Mouse (Mus musculus) left cerebral cortex, postnatal 25 days (tissue): ENCODE data around the gene Defb19. TPM values are rescaled to one million over a fixed set of nuclear protein-coding genes. Genes with fewer than 3 reads are reported as not detected.

Experiments
- DNase-seq, 2 experiments: peaks; one replicate each; pipeline ENCODE4 v3.0.0; 2022; ENCODE audit warnings: low spot score in 2 of 2, mixed read lengths in 1 of 2
- intact Hi-C: fragments of 180-260 bp; cut with DNase I; formaldehyde crosslinking; loops from one replicate; pipeline ENCODE4 v1.15.1; 2025
- total RNA-seq, 2 experiments: library from RNA; stranded (reverse); gene quantifications; 2 replicates each; pipeline ENCODE4 v1.2.3; 2021

Defb19 gene
- total RNA-seq, 2 experiments from 2014 or later: not detected

DNA sequence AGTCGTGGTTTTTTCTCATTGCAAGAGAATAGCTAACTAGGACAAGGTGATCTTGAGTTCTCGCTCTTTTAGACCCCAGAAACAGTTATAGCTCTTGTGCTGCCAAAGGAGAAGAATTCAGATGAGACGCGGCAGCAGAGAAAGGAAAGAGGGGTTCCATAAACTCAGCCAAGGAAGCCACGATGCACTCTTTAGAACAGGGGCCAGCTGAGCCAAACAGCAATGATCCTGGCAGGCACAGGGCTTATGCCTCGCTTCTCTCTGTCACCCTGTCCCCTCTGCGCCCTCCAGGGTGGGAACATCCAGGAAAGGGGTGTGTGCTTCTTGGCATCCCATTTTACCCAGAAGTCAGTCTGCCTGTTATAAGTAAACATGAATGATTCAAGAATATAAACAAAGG, 19.2 kb upstream of the Defb19 start, which contains the start of gene Defb45:
Gene Defb45, minus strand, starts transcription at position 101 of the 400 bp plus-strand sequence.
- intact Hi-C loops: no loop called here
- no peak for DNase-seq

DNA sequence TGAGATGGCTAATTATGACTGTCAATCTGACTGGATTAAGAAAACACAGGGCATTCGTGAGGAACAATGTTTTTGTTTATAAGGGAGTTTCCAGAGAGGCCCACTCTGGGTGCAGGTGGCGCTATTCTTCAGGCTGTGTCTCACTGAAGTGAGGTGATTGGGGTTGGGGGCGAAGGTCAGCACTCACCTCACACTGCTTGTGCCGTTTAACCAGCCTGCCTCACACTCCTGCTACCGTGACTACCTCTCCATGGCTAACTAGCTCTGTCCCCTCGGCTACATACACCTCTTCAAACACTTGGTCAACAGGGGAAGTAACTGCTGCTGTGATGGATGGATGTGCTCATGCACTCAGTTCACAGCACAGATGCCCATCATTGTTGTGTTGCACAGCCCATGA, 8.9 kb upstream of the Defb19 start:
- intact Hi-C loops: no loop called here
- no peak for DNase-seq

DNA sequence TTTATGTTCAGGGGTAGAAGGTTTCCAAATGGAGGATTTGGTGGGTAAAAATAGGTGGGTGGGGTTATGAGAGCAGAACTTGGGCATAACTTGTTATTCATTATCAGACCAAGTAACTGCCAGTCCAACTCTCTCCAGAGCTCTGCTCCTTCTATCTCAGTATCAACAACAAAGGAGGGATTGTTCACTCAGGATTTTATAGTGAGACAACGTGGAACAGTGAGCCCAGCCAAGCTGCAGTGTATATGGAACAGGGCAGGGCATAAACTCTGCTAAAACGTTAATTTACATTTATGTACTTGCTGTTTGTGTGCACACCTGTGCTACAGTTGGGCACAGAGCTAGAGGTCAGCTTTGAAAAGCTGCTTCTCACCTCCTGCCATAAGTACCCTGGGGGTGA, 8.3 kb upstream of the Defb19 start:
- intact Hi-C loops: no loop called here
- DNase-seq: no peak

DNA sequence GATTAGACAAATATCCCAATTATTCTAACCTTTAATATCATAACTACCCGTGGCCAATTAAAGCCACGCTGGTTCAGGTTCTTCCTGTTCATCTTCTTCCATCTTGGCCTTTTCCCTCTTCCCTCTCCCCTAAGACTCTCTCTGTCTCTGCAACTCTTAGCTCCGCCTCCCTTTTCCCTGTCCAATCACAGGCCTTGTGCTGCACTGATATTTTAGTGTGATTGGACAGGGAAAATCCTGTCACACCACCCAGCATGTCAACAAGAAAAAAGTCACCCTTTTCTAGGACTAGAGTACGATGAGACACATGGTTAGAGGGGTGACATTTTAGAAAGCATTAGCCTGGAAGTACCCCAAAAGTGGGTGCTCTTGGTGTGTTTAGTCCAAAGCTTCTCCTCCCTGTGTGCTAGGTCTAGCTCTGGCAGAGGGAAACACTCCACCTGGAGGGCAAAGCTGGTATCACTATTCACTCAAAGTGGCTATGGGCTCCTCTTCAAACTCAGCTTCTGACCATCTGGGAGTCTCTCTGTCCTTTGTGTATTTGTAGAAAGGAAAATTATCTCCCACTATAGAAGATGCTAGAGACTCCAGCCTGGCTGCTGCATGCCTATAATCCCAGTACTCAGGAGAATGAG, 6.9 kb upstream of the Defb19 start:
- intact Hi-C loops: no loop called here
- DNase-seq: peak in 1 of 2 experiments; percentile 5

DNA sequence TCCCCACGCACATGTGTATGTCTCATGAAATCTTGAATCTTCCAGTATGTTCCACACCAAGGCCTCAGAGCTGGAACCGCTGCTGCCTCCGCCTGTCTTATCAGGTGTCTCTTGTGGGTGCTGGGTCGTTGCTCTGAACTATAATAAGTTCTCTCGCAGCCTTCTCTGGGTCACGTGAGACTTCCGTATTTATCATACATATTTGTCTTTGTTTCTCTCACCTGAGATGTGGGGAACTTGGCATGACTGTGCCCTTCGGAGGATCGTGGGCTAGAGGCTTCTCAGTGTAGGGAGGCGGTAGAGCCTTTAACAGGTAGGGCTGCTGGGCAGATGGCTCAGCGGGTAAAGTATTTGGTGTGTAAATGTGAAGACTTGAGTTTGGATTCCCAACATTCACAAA, 500 bp upstream of the Defb19 start:
- no peak for DNase-seq
- intact Hi-C loops: no loop called here

DNA sequence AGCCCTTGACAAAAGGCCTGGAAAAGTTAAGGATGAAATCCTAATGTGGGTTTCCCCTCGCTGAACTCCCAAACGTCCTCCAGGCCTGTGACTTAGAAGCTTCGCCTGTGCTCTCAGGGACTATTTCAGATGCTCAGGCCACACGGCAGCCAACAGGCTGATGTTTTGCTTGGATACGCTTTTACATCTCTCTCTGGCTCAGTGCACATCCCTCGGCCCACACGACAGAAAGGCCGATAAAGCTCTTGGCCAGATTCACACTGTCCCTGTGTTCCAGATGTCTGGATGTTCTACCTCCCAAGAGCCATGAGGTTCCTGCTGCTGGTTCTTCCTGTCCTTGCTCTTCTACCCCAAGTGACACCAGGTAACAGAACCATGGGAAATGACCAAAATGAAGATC, 6.6 kb downstream of the Defb19 start:
- intact Hi-C loops: no loop called here

DNA sequence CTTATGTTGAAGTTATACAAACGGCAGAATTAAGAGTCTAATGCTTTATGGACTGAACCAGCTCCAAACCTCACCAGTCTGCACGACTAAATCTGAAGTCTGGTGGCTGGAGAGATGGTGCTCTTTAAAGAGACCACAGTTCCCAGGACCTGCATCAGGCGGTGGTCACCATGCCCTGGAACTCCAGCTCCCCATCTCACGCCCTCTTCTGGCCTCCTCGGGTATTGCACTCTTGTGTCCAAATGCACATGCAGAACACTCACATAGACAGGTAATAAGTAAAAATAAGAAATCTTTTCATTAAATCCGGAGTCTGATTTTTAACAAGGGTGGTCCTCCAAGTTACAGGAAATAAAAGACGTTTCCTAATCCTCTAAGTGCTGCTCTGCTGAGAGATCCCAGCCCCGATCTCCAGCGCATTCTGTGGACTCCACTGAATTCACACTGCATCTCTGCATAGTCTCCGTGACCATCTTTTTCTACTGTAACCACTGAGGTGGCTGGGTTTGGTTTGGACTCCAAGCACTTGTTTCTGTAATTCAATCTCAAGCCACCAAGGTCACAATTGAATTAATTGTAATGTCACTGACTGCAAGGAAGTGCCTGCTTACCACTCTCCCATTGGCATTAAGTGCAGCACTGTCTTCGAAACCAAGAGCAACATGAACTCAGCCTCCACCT, 7.9 kb downstream of the Defb19 start, which contains the start of gene Defb21:
Gene Defb21, plus strand, starts transcription at position 631 of the 681 bp plus-strand sequence.
- no peak for DNase-seq
- intact Hi-C loops: no loop called here

More for the DNA sequence above, 6.6 kb downstream of the Defb19 start:
- DNase-seq: no peak

DNA sequence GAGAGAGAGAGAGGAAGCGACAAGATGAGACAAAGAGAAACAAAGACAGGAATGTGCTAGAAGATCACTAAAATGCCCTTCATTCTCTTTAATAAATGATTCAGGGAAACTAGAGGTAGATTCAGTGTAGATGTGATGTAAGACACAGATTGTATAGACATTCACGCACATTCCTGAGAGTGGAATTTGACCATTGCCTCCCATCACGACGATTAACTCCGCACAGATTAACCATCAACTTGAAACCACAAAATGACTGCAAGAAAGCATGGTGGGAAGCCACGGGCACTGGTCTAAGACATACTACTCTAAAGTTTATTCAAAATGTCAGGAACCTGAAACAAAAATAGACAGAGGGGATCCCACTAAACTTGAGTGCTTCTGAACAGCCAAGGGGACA, 9.8 kb downstream of the Defb19 start:
- DNase-seq: no peak
- intact Hi-C loops: no loop called here

DNA sequence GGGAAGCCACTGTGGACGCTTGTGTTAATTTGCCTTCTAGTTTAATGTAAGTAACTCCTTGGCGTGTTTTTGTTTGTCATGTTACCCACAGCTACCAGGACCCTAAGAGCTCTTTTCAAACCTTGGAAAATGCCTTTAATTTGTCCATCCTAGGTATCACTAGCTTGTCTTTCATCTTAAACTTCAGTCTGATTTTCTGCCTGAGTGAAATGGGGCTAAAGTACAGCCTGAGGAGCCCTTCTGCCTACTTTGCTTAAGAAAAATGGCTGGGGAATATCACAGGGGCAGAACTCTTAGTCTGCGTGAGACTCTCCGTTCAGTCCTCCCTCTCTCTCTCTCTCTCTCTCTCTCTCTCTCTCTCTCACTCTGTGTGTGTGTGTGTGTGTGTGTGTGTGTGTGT, 10.2 kb downstream of the Defb19 start:
- DNase-seq: no peak
- intact Hi-C loops: no loop called here

DNA sequence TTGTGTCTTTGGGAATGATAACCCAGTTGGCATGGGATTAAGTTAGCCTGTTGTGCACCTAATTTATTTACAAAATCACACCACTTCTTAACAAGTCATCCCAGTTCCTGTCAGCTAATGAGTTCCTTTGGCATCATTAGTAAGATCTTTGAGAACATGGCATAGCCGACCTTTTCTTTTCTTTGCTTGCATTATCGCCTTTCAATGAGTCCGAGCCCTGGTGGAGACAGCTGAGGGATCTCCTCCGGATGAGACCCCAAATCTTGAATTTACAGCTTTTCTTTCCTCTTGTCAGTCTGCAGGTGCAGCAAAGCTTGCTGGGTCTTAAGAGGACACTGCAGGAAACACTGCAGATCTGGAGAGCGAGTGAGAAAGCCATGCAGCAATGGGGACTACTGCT, 11.1 kb downstream of the Defb19 start, which contains the start of gene Gm17416:
Gene Gm17416, plus strand, starts transcription at position 301 of the 400 bp plus-strand sequence.
- DNase-seq: no peak
- intact Hi-C loops: no loop called here

DNA sequence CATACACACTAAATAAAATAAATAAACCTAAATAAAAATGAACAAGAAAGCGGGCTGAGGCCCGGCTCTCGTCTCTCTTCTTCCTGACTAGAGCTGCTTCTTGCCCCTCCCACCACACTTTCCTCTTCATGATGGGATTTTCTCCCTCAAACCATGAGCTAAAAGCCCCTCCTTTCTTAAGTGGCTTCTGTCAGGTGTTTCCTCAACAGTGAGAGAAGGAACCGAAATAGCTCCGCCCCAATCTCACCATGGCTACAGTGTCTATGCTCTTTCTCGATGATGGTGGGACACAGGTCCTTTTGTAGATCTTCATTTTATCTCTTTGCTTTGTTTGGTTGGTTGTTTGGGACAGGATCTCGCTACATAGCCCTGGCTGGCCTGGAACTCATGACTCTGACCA, 23.5 kb downstream of the Defb19 start:
- intact Hi-C loops: no loop called here
- DNase-seq: no peak

DNA sequence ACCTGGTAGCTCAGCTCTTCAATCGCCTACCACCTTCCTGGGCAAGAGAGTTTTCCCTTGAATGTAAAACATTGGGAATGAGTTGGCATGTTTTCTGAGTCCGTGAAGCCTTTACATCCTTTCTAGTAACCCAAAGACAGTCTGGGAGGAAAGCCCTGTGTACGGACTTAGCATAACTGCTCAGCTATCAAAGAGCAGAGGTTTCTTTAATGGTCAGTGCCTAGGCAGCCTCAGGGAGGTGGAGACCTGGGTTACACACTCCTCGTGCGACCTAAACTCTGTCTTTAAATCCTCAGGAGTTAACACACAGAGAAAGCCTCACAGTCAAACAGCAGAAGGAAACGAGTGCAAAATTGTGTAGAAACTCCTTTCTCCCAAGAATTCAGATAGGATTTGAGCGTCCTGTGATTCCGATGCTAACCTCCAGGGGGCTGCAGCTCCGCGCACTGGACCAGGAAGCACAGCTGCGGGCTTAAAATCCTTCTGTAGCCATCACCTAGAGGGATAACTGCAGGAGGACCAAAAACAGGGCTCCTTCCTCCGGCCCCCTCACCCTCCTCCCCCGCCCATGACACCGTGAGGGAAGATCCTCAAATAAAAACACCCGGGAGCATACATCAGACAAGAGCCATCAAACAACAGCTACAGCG, 26.2 kb downstream of the Defb19 start:
- intact Hi-C loops: no loop called here
- peak; percentile 69 to 77 for DNase-seq

DNA sequence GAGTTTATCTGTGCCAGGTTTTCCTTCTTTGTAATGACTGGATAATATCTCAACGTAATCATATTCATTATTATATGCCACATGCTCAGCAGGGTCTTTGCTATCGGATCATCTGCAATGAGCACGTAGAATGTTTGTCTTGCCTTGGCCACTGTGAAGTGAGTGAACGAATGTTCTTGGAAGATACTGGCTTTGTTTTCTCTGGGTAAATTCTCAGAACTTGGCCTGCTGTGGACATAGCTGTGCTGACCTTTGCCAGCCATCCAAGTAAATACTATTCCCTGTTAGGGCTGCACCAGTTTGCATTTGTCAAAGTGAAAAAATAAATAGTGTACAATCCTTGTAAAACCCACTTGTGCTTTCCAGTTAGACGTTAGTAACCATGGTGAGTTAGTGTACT, 32.0 kb downstream of the Defb19 start:
- intact Hi-C loops: loop anchor here (10.0 kb wide), 1 partner anchor 163 kb away; no protein-coding TSS in a partner anchor
- no peak for DNase-seq

DNA sequence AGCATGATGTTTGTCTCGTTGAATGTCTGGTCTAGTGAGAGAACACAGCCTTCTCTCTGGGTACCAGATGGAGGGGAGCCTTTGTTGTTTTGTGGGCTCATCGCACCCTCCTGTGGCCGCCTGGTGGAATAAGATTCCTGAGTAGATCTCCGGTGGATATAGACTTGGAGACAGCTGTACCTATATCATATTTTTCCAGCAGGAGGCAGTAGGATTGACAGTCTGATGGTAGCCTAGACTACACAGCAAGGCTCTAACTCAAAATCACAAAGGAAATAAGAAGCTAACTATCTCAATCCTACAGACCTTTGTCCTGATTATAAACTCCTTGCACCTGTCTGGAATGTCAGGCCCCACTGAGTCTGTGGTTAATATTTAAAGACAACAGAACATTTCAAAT, 35.4 kb downstream of the Defb19 start:
- intact Hi-C loops: loop anchor here (1.0 to 10.0 kb wide), 3 partner anchors 72 to 160 kb away; no protein-coding TSS in a partner anchor
- DNase-seq: peak; percentile 63 to 85

DNA sequence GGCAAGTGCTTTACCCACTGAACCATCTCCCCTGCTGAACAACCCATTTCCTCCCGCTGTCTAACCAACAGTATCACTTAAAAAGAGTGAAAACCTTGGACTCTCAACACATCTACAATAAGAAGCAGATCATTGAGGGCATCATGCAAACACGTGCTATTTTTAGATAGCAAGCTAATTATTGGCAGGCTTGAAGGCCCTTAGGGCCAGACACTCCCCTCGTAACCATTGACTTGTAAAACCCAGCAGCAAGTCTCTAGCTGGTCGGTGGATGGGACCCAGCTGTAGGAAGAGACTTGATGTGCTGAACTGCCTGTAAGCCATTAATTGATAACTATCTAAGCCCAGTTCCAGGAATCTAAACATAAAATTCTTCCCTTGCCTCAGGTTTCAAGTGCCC, 36.6 kb downstream of the Defb19 start:
- no peak for DNase-seq
- intact Hi-C loops: loop anchor here (5.0 to 10.0 kb wide), 2 partner anchors 91 to 159 kb away; no protein-coding TSS in a partner anchor

DNA sequence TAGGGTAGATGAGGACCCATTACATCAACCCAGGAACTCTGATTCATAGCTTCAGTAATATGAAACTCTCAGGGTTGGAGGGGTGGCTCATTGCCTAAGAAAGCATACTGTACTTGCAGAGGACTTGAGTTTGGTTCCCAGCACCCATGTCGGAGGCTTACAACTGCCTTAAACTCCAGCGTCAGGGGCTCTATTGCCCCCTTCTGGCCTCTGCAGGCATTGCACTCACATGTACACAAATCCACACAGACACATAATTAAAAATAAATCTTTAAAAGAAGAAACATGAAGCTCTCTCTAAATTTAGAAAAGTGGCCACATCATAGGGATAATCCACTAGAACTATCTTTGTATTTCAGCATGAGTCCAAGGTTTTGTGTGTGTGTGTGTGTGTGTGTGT, 37.2 kb downstream of the Defb19 start:
- intact Hi-C loops: loop anchor here (5.0 to 10.0 kb wide), 2 partner anchors 91 to 158 kb away; no protein-coding TSS in a partner anchor
- no peak for DNase-seq

DNA sequence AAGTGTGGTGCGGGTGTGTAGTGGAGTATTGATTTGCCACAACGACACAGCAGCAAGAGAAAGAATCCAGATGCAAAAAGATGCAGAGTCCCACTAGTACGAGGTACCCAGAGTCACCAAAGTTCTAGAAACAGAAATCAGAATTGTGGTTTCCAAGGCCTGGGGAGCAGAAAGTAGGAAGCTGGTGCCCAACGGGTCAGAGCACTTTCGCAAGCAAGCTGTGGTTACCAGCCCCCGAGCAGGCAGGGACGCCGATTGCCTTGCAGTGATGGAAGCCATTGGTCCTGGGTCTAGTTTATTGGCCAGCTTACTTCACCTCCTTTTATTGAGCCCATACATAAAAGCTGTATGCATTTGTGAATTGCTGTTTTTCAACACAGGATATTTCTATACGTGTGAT, 38.1 kb downstream of the Defb19 start:
- DNase-seq: no peak
- intact Hi-C loops: loop anchor here (5.0 to 10.0 kb wide), 2 partner anchors 90 to 157 kb away; no protein-coding TSS in a partner anchor

DNA sequence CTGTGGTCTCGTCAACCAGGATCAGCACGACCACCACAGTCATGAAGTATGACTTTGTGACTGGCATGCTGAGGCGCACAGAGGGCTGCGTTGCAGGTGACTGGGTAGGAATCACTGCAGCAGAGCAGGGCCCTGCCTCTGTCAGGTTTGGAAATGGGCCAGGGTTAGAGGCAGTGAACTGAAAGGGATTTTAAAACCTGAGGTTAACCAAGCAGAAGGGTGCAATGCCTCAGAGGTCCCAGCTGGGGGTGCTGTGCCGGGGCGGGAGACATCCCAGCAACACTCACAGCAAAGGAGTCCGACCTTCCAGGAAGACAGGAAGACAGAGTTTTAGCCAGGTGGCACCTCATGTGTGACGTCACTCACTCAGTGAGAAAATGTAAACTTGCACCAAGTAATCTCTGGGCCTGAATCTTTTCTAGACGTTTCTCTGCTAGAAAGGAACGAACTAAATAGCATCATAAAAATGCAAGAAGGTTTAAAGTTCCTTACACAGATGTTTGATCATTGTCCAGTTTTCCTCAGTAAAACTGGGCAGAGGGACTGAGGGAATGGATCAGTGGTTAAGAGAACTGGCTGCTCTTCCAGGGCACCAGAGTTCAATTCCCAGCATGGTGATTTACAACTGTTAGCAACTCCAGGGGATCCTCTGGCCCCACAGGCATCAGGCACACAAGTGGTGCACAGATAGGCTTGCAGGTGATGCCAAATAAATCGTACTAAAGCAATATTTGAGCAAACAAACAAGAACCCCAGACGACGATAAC, 40.0 kb downstream of the Defb19 start, which contains the start of gene Defb29:
Gene Defb29, minus strand, starts transcription at position 155 of the 767 bp plus-strand sequence.
- intact Hi-C loops: loop anchor here (5.0 to 10.0 kb wide), 2 partner anchors 88 to 155 kb away; no protein-coding TSS in a partner anchor
- no peak for DNase-seq
